Mouse (Mus musculus) large intestine, adult 2 months (tissue): ENCODE results near the gene Rheb. TPM values are rescaled to one million over a fixed set of nuclear protein-coding genes. Genes with fewer than 3 reads are reported as not detected.
"Not testable (repeated sequence)": the region's sequence is repeated elsewhere in the genome, so short reads cannot be mapped to it uniquely, and the experiment has no call there.

Source experiments
- DNase-seq: peaks from one replicate; pipeline ENCODE4 v3.0.0-alpha.2; 2012; ENCODE audit warnings: low read depth, low spot score
- WGBS: fragments of 180-500 bp; shearing (Covaris S2); methylation state at CpG from one replicate; pipeline ENCODE4 v1.1.7; 2018; 5-methylcytosine and 5-hydroxymethylcytosine counted together
- polyA plus RNA-seq: library from polyadenylated mRNA; depleted of rRNA; stranded (reverse); fragments of >200 nt; gene quantifications from 2 replicates; pipeline ENCODE4 v1.2.3, GENCODE M21; 2012; rRNA removed

Rheb gene
- polyA plus RNA-seq, 1 experiment, result 15.3 TPM

GRCm38 (mm10) chr5:24801841-24802624, 40.4 kb downstream of the Rheb start:
- peak; percentile 54 for DNase-seq
- 25% methylated on average over 6 of the region's 6 CpGs for WGBS

- DNase-seq, result no peak
Measured at GRCm38 (mm10) chr5:24800416-24800815, 42.0 kb downstream of the Rheb start.

GRCm38 (mm10) chr5:24798639-24799038, 43.8 kb downstream of the Rheb start:
- peak; percentile 33 for DNase-seq
- WGBS, result 23% methylated on average over 10 of the region's 10 CpGs

GRCm38 (mm10) chr5:24797858-24798257, 44.6 kb downstream of the Rheb start:
- 29% methylated on average over 7 of the region's 7 CpGs for WGBS

GRCm38 (mm10) chr5:24792961-24793360, 49.5 kb downstream of the Rheb start:
- 66% methylated on average over 7 of the region's 7 CpGs for WGBS

More at GRCm38 (mm10) chr5:24797858-24798257, 44.6 kb downstream of the Rheb start:
- no peak for DNase-seq

GRCm38 (mm10) chr5:24782957-24783356, 59.5 kb downstream of the Rheb start:
- 85% methylated on average over 4 of the region's 4 CpGs for WGBS
- DNase-seq, result no peak

More at GRCm38 (mm10) chr5:24792961-24793360, 49.5 kb downstream of the Rheb start:
- no peak for DNase-seq

- WGBS, result 19% methylated on average over 5 of the region's 5 CpGs
- DNase-seq, result no peak
Measured at GRCm38 (mm10) chr5:24781048-24781447, 61.4 kb downstream of the Rheb start.

GRCm38 (mm10) chr5:24779881-24780512, 62.4 kb downstream of the Rheb start:
- WGBS, result 51% methylated on average over 15 of the region's 15 CpGs
- DNase-seq, result no peak

- no peak for DNase-seq
Measured at GRCm38 (mm10) chr5:24779321-24779720, 63.1 kb downstream of the Rheb start.

GRCm38 (mm10) chr5:24778843-24779140, 63.6 kb downstream of the Rheb start:
- DNase-seq, result no peak
- 71% methylated on average over 13 of the region's 13 CpGs for WGBS

GRCm38 (mm10) chr5:24778082-24778842, 64.2 kb downstream of the Rheb start:
- 53% methylated on average over 17 of the region's 17 CpGs for WGBS

GRCm38 (mm10) chr5:24776681-24777080, 65.7 kb downstream of the Rheb start:
- DNase-seq, result no peak
- WGBS, result 55% methylated on average over 4 of the region's 4 CpGs

More at GRCm38 (mm10) chr5:24778082-24778842, 64.2 kb downstream of the Rheb start:
- no peak for DNase-seq

GRCm38 (mm10) chr5:24774549-24774948, 67.9 kb downstream of the Rheb start:
- 85% methylated on average over 16 of the region's 16 CpGs for WGBS
- DNase-seq, result not testable (repeated sequence)

- DNase-seq, result no peak
- 68% methylated on average over 18 of the region's 18 CpGs for whole genome bisulfite sequencing
Measured at GRCm38 (mm10) chr5:24757816-24758215, 84.6 kb downstream of the Rheb start, which contains the start of gene Crygn. TSS of gene Crygn (minus strand) at chr5:24758008.

- 52% methylated on average over 3 of the region's 3 CpGs for WGBS
- no peak for DNase-seq
Measured at GRCm38 (mm10) chr5:24756931-24757330, 85.5 kb downstream of the Rheb start.

Other genes starting within 250 kb of the Rheb start
- 9.3 and 10.0 TPM in 2 replicates for gene Smarcd3, start 218.2 kb downstream of the Rheb start, polyA plus RNA-seq
- 27.5 and 36.4 TPM in 2 replicates for gene Nub1, start 157.1 kb downstream of the Rheb start, polyA plus RNA-seq
- 0.62 and 1.3 TPM in 2 replicates for gene Wdr86, start 111.9 kb downstream of the Rheb start, polyA plus RNA-seq
- 0.11 TPM in 1 of 2 replicates, not detected in the other for gene Crygn, start 84.6 kb downstream of the Rheb start, polyA plus RNA-seq